Mouse (Mus musculus) heart, embryonic 13.5 days (tissue): ENCODE results near the gene Rimbp2. TPM values are rescaled to one million over a fixed set of nuclear protein-coding genes. Genes with fewer than 3 reads are reported as not detected.

Experiments
- ATAC-seq: fragments of 200-750 bp; cut with Nextera tagmentation; 2 replicates; pipeline ENCODE4 v1.8.0; 2017; ENCODE audit warnings: moderate TSS enrichment; ENCODE audit not compliant: insufficient number of reproducible peaks, low FRiP score, low TSS enrichment; ENCODE audit errors: extremely low read depth
- H3K27ac ChIP-seq: fragments of 300-500 bp; sonication (generic); replicated peaks from 2 replicates; pipeline ENCODE4 v1.5.1; 2015; ENCODE audit warnings: moderate library complexity, mild to moderate bottlenecking, inconsistent platforms
- H3K27me3 ChIP-seq: fragments of 300-500 bp; sonication (generic); replicated peaks from 2 replicates; pipeline ENCODE4 v1.6.1; 2015; ENCODE audit warnings: mild to moderate bottlenecking, inconsistent platforms
- H3K36me3 ChIP-seq: fragments of 300-500 bp; sonication (generic); 2 replicates; pipeline ENCODE4 v1.6.1; 2015; ENCODE audit warnings: mild to moderate bottlenecking, inconsistent platforms
- H3K4me1 ChIP-seq: fragments of 300-500 bp; sonication (generic); 2 replicates; pipeline ENCODE4 v1.6.1; 2015; ENCODE audit warnings: inconsistent platforms
- H3K4me2 ChIP-seq: fragments of 300-500 bp; sonication (generic); 2 replicates; pipeline ENCODE4 v1.6.1; 2015; ENCODE audit warnings: inconsistent platforms, mild to moderate bottlenecking, moderate library complexity
- H3K4me3 ChIP-seq: fragments of 300-500 bp; sonication (generic); 2 replicates; pipeline ENCODE4 v1.5.1; 2015; ENCODE audit warnings: moderate library complexity, mild to moderate bottlenecking, inconsistent platforms
- H3K9ac ChIP-seq: fragments of 300-500 bp; sonication (generic); 2 replicates; pipeline ENCODE4 v1.6.1; 2015; ENCODE audit warnings: inconsistent platforms, mild to moderate bottlenecking, moderate library complexity
- H3K9me3 ChIP-seq: fragments of 300-500 bp; sonication (generic); 2 replicates; pipeline ENCODE4 v1.6.1; 2016; ENCODE audit warnings: inconsistent platforms
- whole genome bisulfite sequencing: fragments of 180-500 bp; shearing (Covaris S2); methylation state at CpG from one replicate; pipeline ENCODE4 v1.1.7; 2015; ENCODE audit warnings: mixed read lengths; 5-methylcytosine and 5-hydroxymethylcytosine counted together
- polyA plus RNA-seq: library from polyadenylated mRNA; unstranded; fragments of >200 nt; fragmentation: Nextera tagmentation; extraction: Ambion mirVana; gene quantifications from 2 replicates; pipeline ENCODE4 v1.2.1, GENCODE M21; 2015

Rimbp2 gene
- polyA plus RNA-seq, 1 experiment from 2014 or later, result 0.15 TPM

- 82% methylated on average over 11 of the region's 11 CpGs for WGBS
- no peaks in the 10 kb centered on the region for H3K27me3 ChIP-seq
- no peak overlapping the region for H3K9ac ChIP-seq
- H3K4me3 ChIP-seq, result no peak overlapping the region
- no peak for ATAC-seq
- H3K27ac ChIP-seq, result no peak overlapping the region
- no peak overlapping the region for H3K4me2 ChIP-seq
- 0 out of 2 replicates have a peak, but pooled peaks cover 5% of the 10 kb centered on the region for H3K9me3 ChIP-seq
- no peaks in the 10 kb centered on the region for H3K4me1 ChIP-seq
- H3K36me3 ChIP-seq, result no peaks in the 10 kb centered on the region
Observed at GRCm38 (mm10) chr5:128845033-128845432, 108.3 kb downstream of the Rimbp2 start.

DNA sequence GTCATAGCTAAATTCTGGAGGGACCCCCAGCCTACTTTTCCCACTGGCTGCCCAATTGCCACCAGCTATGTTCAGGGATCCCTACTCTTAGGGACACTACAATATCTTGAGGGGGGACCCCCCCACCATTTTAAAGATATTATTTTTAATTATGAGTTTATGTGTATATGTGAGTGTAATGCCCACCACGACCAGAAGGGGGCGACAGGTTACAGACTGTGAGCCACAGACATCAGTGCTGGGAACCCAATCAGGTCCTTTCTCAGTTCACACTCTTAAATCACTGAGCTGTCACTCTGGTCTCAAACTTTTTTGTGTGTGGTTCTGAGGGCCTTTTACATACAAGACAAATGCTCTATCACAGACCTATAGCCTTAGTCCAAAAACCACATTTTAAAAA lies 109.3 kb downstream of the Rimbp2 start:
- Histone ChIP-seq H3K4me3 (no peak overlapping the region), H3K27me3 (no peaks in the 10 kb centered on the region), H3K9me3 (0 out of 2 replicates have a peak, but pooled peaks cover 5% of the 10 kb centered on the region), H3K4me1 (no peaks in the 10 kb centered on the region), H3K4me2 (no peak overlapping the region), H3K9ac (no peak overlapping the region), H3K27ac (no peak overlapping the region), H3K36me3 (no peaks in the 10 kb centered on the region)
- ATAC-seq, result no peak
- 40% methylated on average over 2 of the region's 2 CpGs for WGBS

DNA sequence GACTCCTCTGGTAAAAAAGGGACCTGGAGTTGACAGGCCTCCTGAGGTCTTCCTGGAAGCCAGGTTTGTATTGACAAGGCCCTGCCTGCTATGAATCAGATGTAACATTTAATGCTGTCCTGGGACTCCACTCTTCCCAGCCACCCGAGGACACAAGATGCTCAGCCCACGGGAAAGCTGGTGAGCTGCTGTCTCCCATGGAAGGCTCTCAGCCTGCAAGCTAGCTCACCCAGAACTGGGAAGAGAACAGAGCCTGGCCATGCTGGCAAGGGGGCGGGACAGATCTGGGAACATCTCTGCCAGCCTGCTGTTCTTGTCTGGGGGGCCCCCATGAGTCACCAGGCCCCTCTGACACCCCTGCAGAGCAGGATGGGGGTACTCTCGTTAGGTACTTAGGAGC lies 111.7 kb downstream of the Rimbp2 start:
- H3K4me2 ChIP-seq, result no peak overlapping the region
- 48% methylated on average over 4 of the region's 4 CpGs for WGBS

GRCm38 (mm10) chr5:128837045-128837444 lies 116.2 kb downstream of the Rimbp2 start:
- no peak for ATAC-seq

More for the DNA sequence above, 111.7 kb downstream of the Rimbp2 start:
- Histone ChIP-seq H3K27ac (no peak overlapping the region), H3K27me3 (no peaks in the 10 kb centered on the region), H3K4me1 (no peaks in the 10 kb centered on the region), H3K9ac (no peak overlapping the region), H3K4me3 (no peak overlapping the region), H3K9me3 (0 out of 2 replicates have a peak, but pooled peaks cover 5% of the 10 kb centered on the region), H3K36me3 (no peaks in the 10 kb centered on the region)
- no peak for ATAC-seq

DNA sequence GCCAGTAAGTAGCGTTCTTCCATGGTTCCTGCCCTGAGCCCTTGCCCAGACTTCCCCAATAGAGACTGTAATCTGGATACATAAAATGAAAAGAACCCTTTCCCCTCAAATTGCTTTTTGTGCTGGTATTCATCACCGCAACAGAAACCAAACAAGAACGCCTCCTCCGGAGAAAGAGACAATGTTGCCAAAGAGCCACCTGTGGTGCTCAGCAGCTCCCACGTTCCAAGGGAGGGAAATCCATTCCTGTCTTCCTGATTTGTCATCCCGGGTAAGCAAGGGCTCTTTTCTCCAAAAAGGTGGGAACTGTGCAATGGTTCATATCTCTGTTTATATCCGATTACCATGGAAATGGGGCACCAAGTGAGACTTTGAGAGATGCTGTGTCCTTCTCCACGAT lies 119.2 kb downstream of the Rimbp2 start:
- H3K27ac ChIP-seq, result no peak overlapping the region
- no peak overlapping the region for H3K4me3 ChIP-seq
- no peak overlapping the region for H3K4me2 ChIP-seq
- no peak for ATAC-seq
- H3K9ac ChIP-seq, result no peak overlapping the region
- no peaks in the 10 kb centered on the region for H3K36me3 ChIP-seq
- H3K4me1 ChIP-seq, result no peaks in the 10 kb centered on the region
- no peaks in the 10 kb centered on the region for H3K27me3 ChIP-seq
- 71% methylated on average over 8 of the region's 8 CpGs for WGBS
- H3K9me3 ChIP-seq, result peaks cover 8% of the 10 kb centered on the region; the same call in 1 of the 2 replicates

More at GRCm38 (mm10) chr5:128837045-128837444, 116.2 kb downstream of the Rimbp2 start:
- 76% methylated on average over 7 of the region's 7 CpGs for WGBS
- Histone ChIP-seq H3K4me1 (no peaks in the 10 kb centered on the region), H3K4me2 (no peak overlapping the region), H3K4me3 (no peak overlapping the region), H3K9me3 (no peaks in the 10 kb centered on the region), H3K27ac (no peak overlapping the region), H3K9ac (no peak overlapping the region), H3K27me3 (no peaks in the 10 kb centered on the region), H3K36me3 (no peaks in the 10 kb centered on the region)

GRCm38 (mm10) chr5:128822843-128823242 lies 130.4 kb downstream of the Rimbp2 start:
- WGBS, result 67% methylated on average over 3 of the region's 3 CpGs

GRCm38 (mm10) chr5:128819638-128820285 lies 133.5 kb downstream of the Rimbp2 start:
- H3K4me2 ChIP-seq, result no peak overlapping the region
- no peaks in the 10 kb centered on the region for H3K4me1 ChIP-seq
- no peak overlapping the region for H3K27ac ChIP-seq
- H3K9ac ChIP-seq, result no peak overlapping the region
- H3K9me3 ChIP-seq, result no peaks in the 10 kb centered on the region
- H3K27me3 ChIP-seq, result no peaks in the 10 kb centered on the region
- H3K4me3 ChIP-seq, result no peak overlapping the region
- ATAC-seq, result no peak
- 53% methylated on average over 12 of the region's 12 CpGs for WGBS
- no peaks in the 10 kb centered on the region for H3K36me3 ChIP-seq

More at GRCm38 (mm10) chr5:128822843-128823242, 130.4 kb downstream of the Rimbp2 start:
- H3K4me1 ChIP-seq, result no peaks in the 10 kb centered on the region
- H3K9ac ChIP-seq, result no peak overlapping the region
- no peaks in the 10 kb centered on the region for H3K9me3 ChIP-seq
- H3K27me3 ChIP-seq, result no peaks in the 10 kb centered on the region
- no peak overlapping the region for H3K4me2 ChIP-seq
- no peak overlapping the region for H3K27ac ChIP-seq
- ATAC-seq, result no peak
- H3K4me3 ChIP-seq, result no peak overlapping the region
- H3K36me3 ChIP-seq, result no peaks in the 10 kb centered on the region

- Histone ChIP-seq H3K9me3 (no peaks in the 10 kb centered on the region), H3K27ac (no peak overlapping the region), H3K9ac (no peak overlapping the region), H3K36me3 (no peaks in the 10 kb centered on the region), H3K27me3 (peaks cover 11% of the 10 kb centered on the region; the same call in 1 of the 2 replicates), H3K4me3 (no peak overlapping the region), H3K4me1 (no peaks in the 10 kb centered on the region), H3K4me2 (no peak overlapping the region)
- WGBS, result 68% methylated on average over 8 of the region's 8 CpGs
- ATAC-seq, result no peak
Observed at GRCm38 (mm10) chr5:128815629-128816028, 137.7 kb downstream of the Rimbp2 start.

- H3K27me3 ChIP-seq, result peaks cover 11% of the 10 kb centered on the region; the same call in 1 of the 2 replicates
- no peak overlapping the region for H3K9ac ChIP-seq
- no peaks in the 10 kb centered on the region for H3K36me3 ChIP-seq
- H3K4me2 ChIP-seq, result no peak overlapping the region
- 78% methylated on average over 6 of the region's 6 CpGs for WGBS
- no peak overlapping the region for H3K27ac ChIP-seq
- peaks cover 3% of the 10 kb centered on the region for H3K4me1 ChIP-seq
- no peak overlapping the region for H3K4me3 ChIP-seq
- no peak for ATAC-seq
- H3K9me3 ChIP-seq, result no peaks in the 10 kb centered on the region
Observed at GRCm38 (mm10) chr5:128815078-128815477, 138.2 kb downstream of the Rimbp2 start.

GRCm38 (mm10) chr5:128813121-128813520 lies 140.2 kb downstream of the Rimbp2 start:
- 37% methylated on average over 11 of the region's 11 CpGs for WGBS
- H3K9me3 ChIP-seq, result no peaks in the 10 kb centered on the region

GRCm38 (mm10) chr5:128811431-128811830 lies 141.9 kb downstream of the Rimbp2 start:
- Histone ChIP-seq H3K4me2 (no peak overlapping the region), H3K4me3 (no peak overlapping the region), H3K9ac (no peak overlapping the region), H3K27me3 (peaks cover 11% of the 10 kb centered on the region; the same call in 1 of the 2 replicates), H3K36me3 (no peaks in the 10 kb centered on the region), H3K27ac (no peak overlapping the region), H3K4me1 (peaks cover 10% of the 10 kb centered on the region), H3K9me3 (no peaks in the 10 kb centered on the region)
- ATAC-seq, result no peak
- 78% methylated on average over 6 of the region's 6 CpGs for WGBS

More at GRCm38 (mm10) chr5:128813121-128813520, 140.2 kb downstream of the Rimbp2 start:
- no peak overlapping the region for H3K27ac ChIP-seq
- H3K4me1 ChIP-seq, result peaks cover 10% of the 10 kb centered on the region
- H3K9ac ChIP-seq, result no peak overlapping the region
- H3K4me3 ChIP-seq, result no peak overlapping the region
- no peak for ATAC-seq
- no peaks in the 10 kb centered on the region for H3K36me3 ChIP-seq
- H3K27me3 ChIP-seq, result peaks cover 11% of the 10 kb centered on the region; the same call in 1 of the 2 replicates
- H3K4me2 ChIP-seq, result no peak overlapping the region

- no peaks in the 10 kb centered on the region for H3K36me3 ChIP-seq
- H3K4me3 ChIP-seq, result no peak overlapping the region
- H3K4me2 ChIP-seq, result no peak overlapping the region
- no peaks in the 10 kb centered on the region for H3K9me3 ChIP-seq
- peaks cover 11% of the 10 kb centered on the region; the same call in 1 of the 2 replicates for H3K27me3 ChIP-seq
- peaks cover 10% of the 10 kb centered on the region for H3K4me1 ChIP-seq
- H3K9ac ChIP-seq, result no peak overlapping the region
- no peak overlapping the region for H3K27ac ChIP-seq
- no peak for ATAC-seq
- 44% methylated on average over 12 of the region's 12 CpGs for WGBS
Observed at GRCm38 (mm10) chr5:128810006-128810405, 143.3 kb downstream of the Rimbp2 start.
